Mouse (Mus musculus) G1E (cell line): Measurements from ENCODE around the gene Lrp5.

ENCODE experiments used
- CTCF ChIP-seq: IDR thresholded peaks from 2 replicates; pipeline ENCODE4 v1.5.1; 2012; ENCODE audit warnings: low read depth, low read length, inconsistent platforms, mixed read lengths
- POLR2AphosphoS5 ChIP-seq: IDR thresholded peaks from 2 replicates; pipeline ENCODE4 v1.6.1; 2012; ENCODE audit warnings: low read depth, low read length, inconsistent platforms; ENCODE audit not compliant: insufficient replicate concordance
- TAL1 ChIP-seq: conservative IDR thresholded peaks from 2 replicates; pipeline ENCODE4 v1.6.1; 2012; ENCODE audit warnings: low read depth, low read length, inconsistent platforms, mixed read lengths

DNA sequence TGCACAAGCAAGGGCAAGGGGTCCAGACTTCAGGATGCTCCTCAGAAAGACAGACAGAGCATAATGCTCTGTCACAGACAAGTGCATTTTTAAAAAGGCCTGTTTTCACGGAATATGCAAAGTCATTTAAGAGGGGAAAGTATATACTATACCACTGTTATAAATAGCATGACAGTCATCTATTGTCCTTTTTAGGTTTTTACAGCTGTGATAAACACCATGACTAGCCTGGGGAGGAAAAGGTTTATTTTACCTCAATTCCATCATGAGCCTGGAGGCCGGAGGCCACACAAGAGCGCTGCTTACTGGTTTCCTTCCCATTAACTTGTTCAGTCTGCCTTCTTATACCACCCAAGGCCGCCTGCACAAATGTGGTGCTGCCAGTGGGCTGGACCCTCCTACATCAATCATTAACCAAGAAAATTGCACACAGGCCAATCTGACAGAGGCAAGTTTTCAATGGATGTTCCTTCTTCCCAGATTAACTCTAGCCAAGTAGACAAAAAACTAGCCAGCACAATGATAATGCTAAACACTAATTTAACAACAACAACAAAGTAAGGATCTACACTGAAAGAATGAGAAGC, 134.7 kb downstream of the Lrp5 start:
- no peak for TF ChIP-seq CTCF
- no peak for TF ChIP-seq TAL1
- TF ChIP-seq POLR2AphosphoS5 = no peak
